Mouse (Mus musculus) hindbrain, embryonic 14.5 days (tissue): ENCODE results near the gene Tcf21. TPM values are rescaled to one million over a fixed set of nuclear protein-coding genes. Genes with fewer than 3 reads are reported as not detected.
A peak's percentile ranks its signal among the peaks of the same experiment; 100 is the strongest.

Experiments
- ATAC-seq: fragments of 200-750 bp; cut with Nextera tagmentation; 2 replicates; pipeline ENCODE4 v1.8.0; 2017; ENCODE audit warnings: moderate number of reproducible peaks, mild to moderate bottlenecking, moderate TSS enrichment, moderate library complexity; ENCODE audit not compliant: low FRiP score
- DNase-seq: peaks from one replicate; pipeline ENCODE4 v3.0.0-alpha.2; 2015; ENCODE audit warnings: low spot score
- H3K27ac ChIP-seq: fragments of 300-500 bp; sonication (generic); 2 replicates; pipeline ENCODE4 v1.5.1; 2014; ENCODE audit warnings: mild to moderate bottlenecking, moderate library complexity
- H3K27me3 ChIP-seq: fragments of 300-500 bp; sonication (generic); 2 replicates; pipeline ENCODE4 v1.6.1; 2014; ENCODE audit warnings: mild to moderate bottlenecking, low read length, mixed read lengths; ENCODE audit not compliant: control insufficient read depth, insufficient read depth
- H3K36me3 ChIP-seq: fragments of 300-500 bp; sonication (generic); replicated peaks from 2 replicates; pipeline ENCODE4 v1.6.1; 2014; ENCODE audit not compliant: control insufficient read depth, insufficient read depth
- H3K4me1 ChIP-seq: fragments of 300-500 bp; sonication (generic); replicated peaks from 2 replicates; pipeline ENCODE4 v1.6.1; 2014; ENCODE audit warnings: antibody characterized with exemption, low read length, mixed read lengths; ENCODE audit not compliant: control insufficient read depth, insufficient read depth
- H3K4me2 ChIP-seq: fragments of 300-500 bp; sonication (generic); replicated peaks from 2 replicates; pipeline ENCODE4 v1.6.1; 2014; ENCODE audit warnings: mild to moderate bottlenecking, moderate library complexity
- H3K4me3 ChIP-seq: fragments of 300-500 bp; sonication (generic); replicated peaks from 2 replicates; pipeline ENCODE4 v1.5.1; 2014; ENCODE audit warnings: mild to moderate bottlenecking, low read length
- H3K9ac ChIP-seq: fragments of 300-500 bp; sonication (generic); 2 replicates; pipeline ENCODE4 v1.6.1; 2014
- H3K9me3 ChIP-seq: fragments of 300-500 bp; sonication (generic); 2 replicates; pipeline ENCODE4 v1.6.1; 2016; ENCODE audit warnings: low read length; ENCODE audit not compliant: control insufficient read depth
- WGBS: fragments of 180-500 bp; shearing (Covaris S2); extraction: QIAGEN DNeasy Blood & Tissue Kit; methylation state at CpG from one replicate; pipeline ENCODE4 v1.1.7; 2014; 5-methylcytosine and 5-hydroxymethylcytosine counted together
- polyA plus RNA-seq: library from polyadenylated mRNA; unstranded; fragments of >200 nt; fragmentation: Nextera tagmentation; extraction: Ambion mirVana; gene quantifications from 2 replicates; pipeline ENCODE4 v1.2.1, GENCODE M21; 2014

The Tcf21 gene
- 0.93 and 2.5 TPM in 2 replicates for polyA plus RNA-seq

GRCm38 (mm10) chr10:22819871-22820590 lies at the start of gene Tcf21:
Tcf21 (minus strand) TSS chr10:22820174.
- Histone ChIP-seq H3K36me3 (no peaks in the 10 kb centered on the region), H3K9ac (no peak within 1 kb of the TSS), H3K4me3 (no peak within 1 kb of the TSS), H3K9me3 (no peaks in the 10 kb centered on the region), H3K27me3 (peaks cover 96% of the 10 kb centered on the region), H3K4me2 (no peak within 1 kb of the TSS), H3K27ac (no peak within 1 kb of the TSS), H3K4me1 (no peaks in the 10 kb centered on the region)
- WGBS = 1% methylated on average over 20 of the region's 20 CpGs
- DNase-seq (peak; percentile 25), ATAC-seq (no peak)

DNA sequence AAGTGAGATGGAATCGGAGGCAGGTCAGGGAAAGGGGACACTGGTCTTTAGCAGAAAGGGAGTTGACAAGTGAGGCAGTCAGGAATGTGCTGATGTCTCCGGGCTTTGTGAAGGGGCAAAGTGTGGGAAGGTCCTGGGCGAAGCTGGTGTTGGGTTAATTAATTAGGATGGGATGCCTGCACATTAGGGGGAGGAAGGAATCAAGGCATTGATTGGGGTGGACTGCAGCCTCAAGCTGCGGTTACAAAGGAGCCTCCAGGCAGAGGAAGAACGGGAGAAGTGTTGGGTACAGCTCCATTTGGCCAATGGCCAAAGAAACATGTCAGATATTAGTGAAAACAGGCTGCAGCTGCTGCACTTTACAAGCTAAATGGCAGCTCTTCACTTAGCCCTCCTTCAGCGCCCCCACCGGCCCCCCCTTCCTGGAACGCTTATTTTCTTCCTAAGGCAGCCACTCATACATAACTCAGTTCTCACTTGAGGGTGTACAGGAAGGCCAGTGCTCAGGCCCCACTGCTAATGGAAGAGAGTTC lies 48.5 kb upstream of the Tcf21 start:
- Histone ChIP-seq H3K4me2 (no peak overlapping the region), H3K36me3 (no peaks in the 10 kb centered on the region), H3K9ac (no peak overlapping the region), H3K27ac (no peak overlapping the region), H3K4me1 (no peaks in the 10 kb centered on the region; the same call in 1 of the 2 replicates), H3K27me3 (no peaks in the 10 kb centered on the region), H3K9me3 (no peaks in the 10 kb centered on the region), H3K4me3 (no peak overlapping the region)
- ATAC-seq = no peak; the same call in 1 of the 2 replicates
- 32% methylated on average over 8 of the region's 8 CpGs for WGBS
- DNase-seq = no peak

GRCm38 (mm10) chr10:22867210-22867609 lies 47.2 kb upstream of the Tcf21 start:
- Histone ChIP-seq H3K9me3 (no peaks in the 10 kb centered on the region), H3K27me3 (no peaks in the 10 kb centered on the region), H3K4me1 (no peaks in the 10 kb centered on the region; the same call in 1 of the 2 replicates), H3K4me3 (no peak overlapping the region), H3K27ac (no peak overlapping the region), H3K36me3 (no peaks in the 10 kb centered on the region), H3K9ac (no peak overlapping the region), H3K4me2 (no peak overlapping the region)
- DNase-seq (no peak), ATAC-seq (no peak)
- 87% methylated on average over 2 of the region's 2 CpGs for WGBS

- no peak overlapping the region for H3K9ac ChIP-seq
- H3K27me3 ChIP-seq = no peaks in the 10 kb centered on the region
- 34% methylated on average over 9 of the region's 9 CpGs for WGBS
- H3K4me3 ChIP-seq = no peak overlapping the region
- no peak for ATAC-seq
- H3K9me3 ChIP-seq = no peaks in the 10 kb centered on the region
- DNase-seq = no peak
- H3K4me2 ChIP-seq = no peak overlapping the region
- no peaks in the 10 kb centered on the region for H3K4me1 ChIP-seq
- no peaks in the 10 kb centered on the region for H3K36me3 ChIP-seq
- H3K27ac ChIP-seq = no peak overlapping the region
These were observed 38.1 kb upstream of the Tcf21 start for GRCm38 (mm10) chr10:22858111-22858510.

DNA sequence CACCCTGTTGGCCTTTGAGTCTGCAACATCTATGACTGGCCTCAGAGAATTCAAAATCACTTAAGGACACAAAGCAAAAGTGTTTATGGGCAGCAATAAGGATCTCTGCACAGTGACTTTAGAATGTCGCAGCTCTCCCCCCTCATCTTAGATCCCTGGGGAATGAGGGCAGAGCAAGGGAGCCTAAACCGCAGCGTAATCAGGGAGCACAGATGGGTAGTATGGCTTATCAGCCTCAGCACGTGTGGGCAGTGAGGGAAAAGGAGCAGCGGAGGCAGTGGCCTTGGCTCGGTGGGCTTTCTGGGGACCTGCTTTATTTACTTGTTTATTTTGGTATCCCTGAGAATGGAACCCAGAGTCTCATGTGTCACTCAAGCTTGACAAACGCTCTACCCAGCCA lies 34.4 kb upstream of the Tcf21 start:
- H3K4me1 ChIP-seq = no peaks in the 10 kb centered on the region
- no peaks in the 10 kb centered on the region for H3K9me3 ChIP-seq
- no peak overlapping the region for H3K4me2 ChIP-seq
- no peaks in the 10 kb centered on the region for H3K36me3 ChIP-seq
- DNase-seq (no peak), ATAC-seq (no peak)
- no peaks in the 10 kb centered on the region for H3K27me3 ChIP-seq
- no peak overlapping the region for H3K4me3 ChIP-seq
- WGBS = 23% methylated on average over 7 of the region's 7 CpGs
- no peak overlapping the region for H3K27ac ChIP-seq
- no peak overlapping the region for H3K9ac ChIP-seq

DNA sequence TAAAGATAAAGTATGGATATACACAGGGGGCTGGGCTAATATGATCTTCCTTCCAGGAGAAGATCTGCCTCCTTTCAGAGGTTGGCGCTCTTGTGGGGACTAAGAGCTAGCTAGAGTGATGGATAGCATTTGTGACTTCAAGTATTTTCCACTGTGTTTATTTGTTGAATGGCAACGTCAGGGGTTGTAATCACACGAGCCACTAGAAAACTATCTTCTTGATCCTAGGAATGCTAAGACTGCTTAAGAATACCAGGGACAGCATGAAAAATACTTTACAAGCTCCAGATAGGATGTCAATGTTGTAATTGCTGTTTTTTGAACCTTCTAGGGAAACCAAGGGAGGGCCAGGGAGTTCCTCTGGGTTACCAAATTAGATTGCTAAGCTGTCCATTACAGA lies 25.4 kb upstream of the Tcf21 start:
- DNase-seq (no peak), ATAC-seq (no peak)
- no peaks in the 10 kb centered on the region for H3K9me3 ChIP-seq
- no peak overlapping the region for H3K4me2 ChIP-seq
- H3K27ac ChIP-seq = no peak overlapping the region
- no peak overlapping the region for H3K4me3 ChIP-seq
- H3K4me1 ChIP-seq = no peaks in the 10 kb centered on the region; the same call in 1 of the 2 replicates
- 2% methylated on average over 3 of the region's 3 CpGs for WGBS
- no peaks in the 10 kb centered on the region for H3K36me3 ChIP-seq
- H3K9ac ChIP-seq = no peak overlapping the region
- H3K27me3 ChIP-seq = peaks cover 60% of the 10 kb centered on the region

GRCm38 (mm10) chr10:22844731-22845130 lies 24.8 kb upstream of the Tcf21 start:
- no peak for ATAC-seq

GRCm38 (mm10) chr10:22843440-22844361 lies 23.7 kb upstream of the Tcf21 start:
- no peaks in the 10 kb centered on the region; the same call in 1 of the 2 replicates for H3K4me1 ChIP-seq
- ATAC-seq = no peak
- no peaks in the 10 kb centered on the region for H3K9me3 ChIP-seq
- no peak overlapping the region for H3K27ac ChIP-seq
- H3K9ac ChIP-seq = no peak overlapping the region
- no peaks in the 10 kb centered on the region for H3K36me3 ChIP-seq
- no peak overlapping the region for H3K4me3 ChIP-seq
- no peak for DNase-seq
- no peak overlapping the region for H3K4me2 ChIP-seq
- H3K27me3 ChIP-seq = peaks cover 73% of the 10 kb centered on the region
- WGBS = under 1% methylated on average over 26 of the region's 26 CpGs

More at GRCm38 (mm10) chr10:22844731-22845130, 24.8 kb upstream of the Tcf21 start:
- H3K27me3 ChIP-seq = peaks cover 64% of the 10 kb centered on the region
- 11% methylated on average over 10 of the region's 10 CpGs for WGBS
- H3K4me3 ChIP-seq = no peak overlapping the region
- no peaks in the 10 kb centered on the region for H3K36me3 ChIP-seq
- no peaks in the 10 kb centered on the region for H3K9me3 ChIP-seq
- no peak overlapping the region for H3K9ac ChIP-seq
- no peak overlapping the region for H3K4me2 ChIP-seq
- no peaks in the 10 kb centered on the region; the same call in 1 of the 2 replicates for H3K4me1 ChIP-seq
- DNase-seq = no peak
- no peak overlapping the region for H3K27ac ChIP-seq
